Mouse (Mus musculus): ENCODE data around the gene Plekhg5.

The Plekhg5 gene

DNA sequence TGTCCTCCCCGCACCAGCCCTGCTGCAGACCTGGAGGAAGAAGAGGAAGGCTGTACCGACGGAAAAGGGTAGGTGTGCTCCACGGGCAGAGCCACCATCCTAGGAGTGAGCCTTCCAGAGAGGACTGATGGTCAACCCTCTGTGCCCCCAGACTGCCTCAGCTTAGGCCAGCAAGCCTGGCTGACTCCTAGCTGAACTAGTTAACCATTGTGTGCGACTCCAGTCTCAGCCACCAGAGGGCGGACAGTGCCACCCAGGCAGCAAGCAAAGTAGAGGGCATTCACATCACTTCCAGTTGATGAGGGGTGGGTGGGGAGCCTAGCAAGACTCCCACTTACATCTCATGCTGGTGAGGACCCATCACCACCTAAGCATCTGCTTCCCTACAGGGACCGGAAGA, 30.7 kb downstream of the Plekhg5 start:
- no peak for TF ChIP-seq GATA4 (IDR thresholded peaks at IDR 0.05; ENCODE audit: insufficient replicate concordance, low read length)

DNA sequence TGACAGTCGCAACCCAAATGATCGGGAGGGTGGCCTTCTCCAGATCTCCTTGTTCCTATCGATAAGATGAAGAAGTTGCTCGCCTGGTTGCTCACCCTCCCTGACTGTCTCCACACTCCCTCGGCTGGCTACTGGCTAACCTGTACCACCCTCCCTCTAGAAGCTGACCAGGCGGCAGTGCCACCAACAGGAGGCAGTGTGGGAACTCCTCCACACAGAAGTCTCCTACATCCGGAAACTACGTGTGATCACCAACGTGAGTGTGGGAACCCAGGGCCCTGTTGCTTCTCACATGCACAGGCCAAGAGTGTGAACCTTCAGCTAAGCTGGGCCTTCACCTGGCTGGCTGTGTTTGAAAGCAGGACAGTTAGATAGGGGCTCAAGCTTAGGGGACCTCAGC, 34.4 kb downstream of the Plekhg5 start:
- TF ChIP-seq GATA4 (IDR thresholded peaks at IDR 0.05; ENCODE audit: insufficient replicate concordance, low read length), result no peak

DNA sequence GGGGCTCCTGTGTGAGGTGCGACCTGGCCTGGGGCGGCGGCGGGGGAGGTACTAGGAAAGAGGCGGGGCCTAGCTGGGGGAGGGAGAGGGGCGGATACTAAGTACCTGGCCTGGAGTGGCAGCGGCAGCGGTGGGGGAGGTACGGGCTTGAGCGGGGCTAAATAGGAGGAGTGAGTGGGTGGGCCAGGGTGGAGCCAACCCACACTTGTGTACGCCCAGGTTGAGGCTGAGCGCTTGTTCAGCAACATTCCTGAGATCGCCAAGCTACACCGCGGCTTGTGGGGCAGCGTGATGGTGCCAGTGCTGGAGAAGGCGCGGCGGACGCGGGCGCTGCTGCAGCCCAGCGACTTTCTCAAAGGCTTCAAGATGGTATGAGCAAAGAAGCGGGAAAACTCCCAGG, 35.2 kb downstream of the Plekhg5 start:
- TF ChIP-seq GATA4 (IDR thresholded peaks at IDR 0.05; ENCODE audit: insufficient replicate concordance, low read length), result no peak

DNA sequence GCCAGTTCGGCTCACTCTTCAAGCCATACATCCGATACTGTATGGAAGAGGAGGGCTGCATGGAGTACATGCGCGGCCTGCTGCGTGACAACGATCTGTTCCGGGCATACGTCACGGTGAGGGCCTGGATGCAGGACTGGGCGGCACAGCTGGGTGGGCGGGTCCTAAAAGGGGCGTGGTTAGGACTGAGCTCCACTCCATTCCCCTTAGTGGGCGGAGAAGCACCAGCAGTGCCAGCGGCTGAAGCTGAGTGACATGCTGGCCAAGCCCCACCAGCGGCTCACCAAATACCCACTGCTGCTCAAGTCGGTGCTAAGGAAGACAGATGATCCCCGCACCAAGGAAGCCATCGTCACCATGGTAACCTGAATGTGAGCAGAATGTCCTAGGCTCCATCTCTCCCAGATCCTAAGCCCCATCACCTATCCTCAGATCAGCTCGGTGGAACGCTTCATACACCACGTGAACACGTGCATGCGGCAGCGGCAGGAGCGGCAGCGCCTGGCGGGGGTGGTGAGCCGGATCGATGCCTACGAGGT, 35.7 kb downstream of the Plekhg5 start:
- no peak for TF ChIP-seq GATA4 (IDR thresholded peaks at IDR 0.05; ENCODE audit: insufficient replicate concordance, low read length)

DNA sequence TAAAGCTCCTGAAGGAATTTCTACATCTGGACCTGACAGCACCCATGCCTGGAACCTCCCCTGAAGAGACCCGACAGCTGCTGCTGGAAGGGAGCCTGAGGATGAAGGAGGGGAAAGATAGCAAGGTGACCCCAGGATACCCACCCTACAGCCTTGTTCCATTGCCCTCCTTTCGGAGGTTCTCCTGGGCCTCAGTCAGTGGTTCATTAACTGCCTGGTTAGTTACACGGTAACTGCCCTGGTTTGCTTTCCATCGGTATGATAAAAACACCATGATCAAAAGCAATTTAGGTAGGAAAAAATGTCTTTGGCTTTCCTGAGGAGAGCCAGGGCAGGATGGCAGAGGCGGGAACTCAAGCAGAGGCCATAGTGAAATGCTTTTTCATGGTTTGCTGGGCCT, 36.4 kb downstream of the Plekhg5 start:
- TF ChIP-seq GATA4 (IDR thresholded peaks at IDR 0.05; ENCODE audit: insufficient replicate concordance, low read length), result no peak

DNA sequence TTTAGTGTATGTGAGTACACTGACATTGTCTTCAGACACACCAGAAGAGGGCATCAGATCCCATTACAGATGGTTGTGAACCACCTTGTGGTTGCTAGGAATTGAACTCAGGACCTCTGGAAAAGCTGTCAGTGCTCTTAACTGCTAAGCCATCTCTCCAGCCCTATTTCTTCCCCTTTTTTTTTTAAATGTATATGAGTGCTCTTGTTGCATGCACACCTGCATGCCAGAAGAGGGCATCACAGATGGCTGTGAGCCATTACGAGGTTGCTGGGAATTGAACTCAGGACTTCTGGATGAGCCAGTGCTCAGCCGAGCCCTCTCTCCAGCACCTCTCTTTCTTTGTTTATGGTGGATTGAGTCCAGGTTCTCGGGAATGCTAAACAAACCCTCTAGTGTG, 37.2 kb downstream of the Plekhg5 start:
- no peak for TF ChIP-seq GATA4 (IDR thresholded peaks at IDR 0.05; ENCODE audit: insufficient replicate concordance, low read length)

DNA sequence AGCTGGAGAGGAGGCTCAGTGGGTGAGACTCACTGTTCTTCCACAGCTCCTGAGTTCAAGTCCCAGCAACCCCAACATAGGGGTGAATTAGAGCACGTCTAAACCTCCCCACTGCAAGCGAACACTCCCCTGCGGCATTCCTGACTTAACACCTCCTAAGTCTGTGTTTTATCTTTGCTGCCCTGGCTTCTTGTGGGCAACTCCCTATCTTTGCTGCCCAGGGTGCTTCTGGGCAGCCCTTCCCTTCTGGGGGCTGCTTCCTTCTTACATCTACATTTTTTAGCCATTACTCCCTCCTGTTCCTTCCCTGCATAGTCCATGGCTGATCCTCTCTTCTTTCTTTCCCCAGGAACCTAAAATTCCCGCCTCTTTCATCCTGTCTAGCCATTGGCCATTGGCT, 38.4 kb downstream of the Plekhg5 start:
- no peak for TF ChIP-seq GATA4 (IDR thresholded peaks at IDR 0.05; ENCODE audit: insufficient replicate concordance, low read length)

DNA sequence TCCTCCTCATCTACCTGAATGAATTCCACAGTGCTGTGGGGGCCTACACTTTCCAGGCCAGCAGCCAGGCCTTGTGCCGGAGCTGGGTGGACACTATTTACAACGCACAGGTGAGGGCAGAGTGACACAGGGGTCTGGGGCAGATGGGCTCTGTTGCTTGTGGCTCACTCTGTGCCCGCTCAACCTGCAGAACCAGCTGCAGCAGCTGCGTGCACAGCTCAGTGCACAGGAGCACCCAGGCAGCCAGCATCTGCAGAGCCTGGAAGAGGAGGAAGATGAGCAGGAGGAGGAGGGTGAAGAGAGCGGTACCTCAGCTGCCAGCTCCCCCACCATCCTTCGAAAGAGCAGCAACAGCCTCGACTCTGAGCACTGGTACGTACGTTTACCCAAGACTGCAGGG, 40.0 kb downstream of the Plekhg5 start:
- no peak for TF ChIP-seq GATA4 (IDR thresholded peaks at IDR 0.05; ENCODE audit: insufficient replicate concordance, low read length)

DNA sequence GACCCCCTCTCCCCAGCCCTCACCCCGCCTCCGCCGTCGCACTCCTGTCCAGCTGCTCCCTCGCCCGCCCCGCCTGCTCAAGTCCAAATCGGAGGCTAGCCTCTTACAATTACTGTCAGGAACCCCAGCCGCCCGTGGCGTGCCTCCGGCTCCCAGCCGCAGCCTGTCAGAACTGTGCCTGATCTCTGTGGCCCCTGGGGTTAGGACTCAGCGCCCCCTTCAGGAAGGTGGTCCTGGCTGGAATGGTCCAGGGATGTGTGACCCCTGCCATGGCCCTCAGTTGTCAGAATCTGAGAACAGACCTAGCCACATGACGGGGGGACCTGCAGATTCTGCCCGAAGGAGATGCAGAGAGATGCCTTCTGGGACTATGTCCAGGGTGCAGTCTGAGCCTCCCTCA, 41.8 kb downstream of the Plekhg5 start:
- no peak for TF ChIP-seq GATA4 (IDR thresholded peaks at IDR 0.05; ENCODE audit: insufficient replicate concordance, low read length)

DNA sequence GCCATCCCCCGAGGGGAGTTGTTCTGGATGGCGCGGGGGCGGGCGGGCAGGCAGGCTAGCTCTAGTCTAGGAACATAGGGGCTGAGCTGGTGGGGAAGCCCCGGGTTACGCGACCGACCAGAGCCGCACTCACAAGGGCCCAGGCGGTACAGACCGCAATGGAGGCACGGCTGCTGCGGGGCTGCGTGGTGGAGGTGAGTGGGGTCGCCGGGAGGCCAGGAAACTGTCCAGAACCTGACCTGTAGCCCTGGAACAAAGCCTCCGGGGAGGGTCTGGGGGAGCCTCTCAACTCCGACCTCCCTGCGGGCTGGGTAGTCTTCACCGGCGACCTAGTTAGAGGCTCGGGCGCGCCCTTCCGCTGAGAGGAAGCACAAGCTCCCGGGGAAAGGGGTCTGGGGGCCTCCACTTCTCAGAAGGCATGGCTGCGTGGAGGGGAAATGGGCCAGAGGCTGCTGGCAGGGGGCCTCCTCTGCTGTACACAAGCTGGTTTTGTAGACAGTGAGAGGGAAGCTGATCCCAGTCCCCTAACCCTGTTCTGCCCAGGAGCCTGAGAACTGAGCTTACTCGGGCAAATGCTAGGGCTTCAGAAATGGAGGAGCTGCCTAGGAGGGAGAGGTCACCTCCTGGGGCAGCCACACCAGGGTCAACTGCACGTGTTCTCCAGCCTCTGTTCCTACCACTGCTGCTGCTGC, 43.8 kb downstream of the Plekhg5 start, which contains the start of gene Tnfrsf25:
Gene Tnfrsf25 (plus strand): TSS at position 14 of the 692 bp plus-strand sequence.
- TF ChIP-seq GATA4 (IDR thresholded peaks at IDR 0.05; ENCODE audit: insufficient replicate concordance, low read length), result no peak

DNA sequence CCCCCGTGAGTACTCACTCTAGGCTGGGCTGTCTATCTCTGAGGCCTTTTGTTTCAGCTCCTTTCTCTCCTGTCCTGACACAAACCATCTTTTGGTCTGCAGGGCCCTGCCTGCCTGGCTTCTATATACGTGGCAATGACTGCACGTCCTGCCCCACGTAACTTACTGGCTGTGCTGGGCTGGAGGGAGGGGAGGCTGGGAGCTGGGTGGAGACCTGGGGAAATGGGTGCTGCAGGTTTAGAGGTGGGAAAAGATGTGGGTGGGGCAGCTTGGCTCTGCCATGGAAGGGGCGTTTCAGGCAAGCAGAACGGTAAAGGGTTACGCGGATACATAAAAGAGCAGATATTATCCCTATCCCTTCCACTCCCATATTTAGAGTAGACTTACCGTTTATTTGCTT, 45.2 kb downstream of the Plekhg5 start:
- no peak for TF ChIP-seq GATA4 (IDR thresholded peaks at IDR 0.05; ENCODE audit: insufficient replicate concordance, low read length)

DNA sequence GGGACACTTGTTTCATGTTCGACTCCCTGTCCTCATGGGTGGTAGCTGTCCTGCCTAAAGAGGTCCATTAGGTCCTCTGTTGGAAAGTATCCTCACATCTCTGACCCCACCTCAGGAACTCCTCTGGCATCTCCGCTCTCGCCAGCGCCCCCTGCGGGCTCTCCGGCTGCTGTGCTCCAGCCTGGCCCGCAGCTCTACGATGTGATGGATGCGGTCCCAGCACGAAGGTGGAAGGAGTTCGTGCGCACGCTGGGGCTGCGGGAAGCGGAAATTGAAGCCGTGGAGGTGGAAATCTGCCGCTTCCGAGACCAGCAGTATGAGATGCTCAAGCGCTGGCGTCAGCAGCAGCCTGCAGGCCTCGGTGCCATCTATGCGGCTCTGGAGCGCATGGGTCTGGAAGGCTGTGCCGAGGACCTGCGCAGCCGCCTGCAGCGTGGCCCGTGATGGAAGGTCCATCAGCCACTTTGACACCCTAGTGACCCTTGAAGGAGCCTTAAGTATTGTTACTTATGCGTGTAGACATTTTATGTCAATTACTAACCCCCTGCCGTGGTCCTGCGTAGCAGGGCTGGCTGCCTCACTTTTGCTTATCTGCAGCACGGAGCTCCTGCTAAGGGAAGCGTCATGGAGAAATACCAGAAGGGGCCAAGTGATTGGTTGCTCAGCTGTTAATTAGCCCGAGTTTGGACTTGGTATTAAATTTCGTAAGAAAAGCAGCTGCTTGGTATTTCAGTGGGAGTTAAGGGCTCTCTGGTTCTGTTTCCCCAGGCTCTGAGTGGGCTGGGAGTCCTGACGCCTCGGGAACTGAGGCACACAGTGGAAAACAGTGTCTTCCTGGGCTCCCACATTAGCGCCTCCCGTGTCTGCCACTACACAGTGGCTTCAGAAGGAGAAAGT, 47.3 kb downstream of the Plekhg5 start:
- TF ChIP-seq GATA4 (IDR thresholded peaks at IDR 0.05; ENCODE audit: insufficient replicate concordance, low read length), result no peak

DNA sequence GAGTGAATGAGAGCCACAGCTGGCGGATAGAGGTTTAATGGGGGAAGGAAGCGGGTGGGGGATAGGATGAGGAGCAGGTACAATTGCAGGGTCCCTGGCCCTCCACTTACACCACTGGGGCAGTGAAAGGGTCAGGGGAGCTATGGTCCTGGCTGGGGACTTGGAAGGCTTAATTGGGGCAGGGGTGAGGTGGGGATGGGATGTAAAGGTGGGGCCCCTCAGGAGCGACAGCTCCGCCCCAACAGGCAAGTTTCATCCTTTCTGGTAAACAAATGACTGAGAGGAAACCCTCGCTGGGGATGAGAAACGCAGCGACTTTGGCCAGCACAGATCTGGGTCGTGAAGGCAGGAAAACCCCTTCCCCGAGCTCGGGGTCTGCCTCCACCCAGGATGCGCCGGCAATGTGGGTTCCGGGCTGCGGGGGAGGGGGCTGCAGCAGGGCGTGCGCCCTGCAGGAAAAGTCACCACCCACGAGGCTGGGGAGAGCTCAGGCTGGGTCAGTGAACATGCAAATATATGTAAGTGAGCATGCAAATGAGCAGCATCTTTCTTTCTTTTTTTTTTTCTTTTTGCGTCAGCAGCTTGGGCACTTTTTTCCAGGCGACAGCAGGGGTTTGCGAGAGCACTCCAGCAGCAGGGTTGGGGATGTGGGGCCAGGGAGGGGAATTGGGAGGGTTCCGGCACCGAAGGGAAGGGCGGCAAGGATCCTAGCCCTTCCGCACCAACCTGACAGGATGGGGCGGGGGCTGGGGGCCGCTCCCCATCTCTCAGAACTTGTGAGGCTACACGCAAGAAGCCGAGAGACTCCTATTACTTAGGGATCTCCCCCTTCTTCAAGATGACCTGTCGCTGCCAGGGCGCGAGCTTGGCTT, 48.2 kb downstream of the Plekhg5 start:
- TF ChIP-seq GATA4 (IDR thresholded peaks at IDR 0.05; ENCODE audit: insufficient replicate concordance, low read length), result no peak

DNA sequence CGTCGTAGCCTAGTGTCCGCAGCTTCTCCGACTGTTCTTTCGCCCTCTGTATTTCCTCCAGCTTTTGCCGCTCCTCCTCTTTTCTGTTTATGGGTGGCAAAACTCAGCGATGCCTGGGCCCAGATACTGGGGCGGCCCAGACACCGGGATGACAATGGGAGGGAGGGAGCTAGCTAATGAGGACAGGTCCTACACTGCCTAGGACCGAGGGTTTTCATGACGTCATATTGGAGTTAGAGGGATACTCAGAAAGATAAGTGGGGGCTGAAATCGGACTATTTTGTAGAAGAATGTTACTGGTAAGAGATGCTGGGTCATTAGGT, 48.8 kb downstream of the Plekhg5 start:
- no peak for TF ChIP-seq GATA4 (IDR thresholded peaks at IDR 0.05; ENCODE audit: insufficient replicate concordance, low read length)

DNA sequence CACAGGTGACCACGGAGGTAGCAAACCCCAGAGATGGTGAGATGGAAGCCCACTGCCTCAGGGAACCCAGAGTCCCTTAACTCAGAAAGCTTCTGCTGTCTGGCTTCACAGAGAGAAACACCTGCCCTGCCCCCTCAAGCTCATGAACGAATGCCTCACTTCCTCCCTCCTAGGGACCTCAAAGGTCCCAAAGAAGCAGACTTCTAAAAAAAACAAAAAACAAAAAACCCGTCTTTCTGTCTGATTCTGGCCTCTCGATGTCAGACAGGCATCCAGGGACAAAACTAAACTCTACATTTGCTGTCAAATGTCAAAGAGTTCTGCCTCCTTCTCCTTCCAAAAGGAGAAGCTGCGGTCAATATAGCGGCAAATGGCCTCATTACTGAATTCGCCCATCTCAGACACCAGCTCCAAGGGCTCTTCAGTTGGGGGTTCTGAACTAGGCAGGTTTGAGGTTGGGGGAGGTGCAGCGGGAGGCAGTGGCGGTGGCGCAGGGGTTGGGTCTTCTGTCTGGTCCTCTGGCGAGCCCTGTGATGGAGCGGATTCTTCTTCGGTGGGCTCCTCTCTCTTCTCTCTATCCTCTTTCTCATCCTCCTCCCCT, 52.2 kb downstream of the Plekhg5 start:
- no peak for TF ChIP-seq GATA4 (IDR thresholded peaks at IDR 0.05; ENCODE audit: insufficient replicate concordance, low read length)
